20 mouse cellular contexts compared by ENCODE assay signal in the genomic region with DNA sequence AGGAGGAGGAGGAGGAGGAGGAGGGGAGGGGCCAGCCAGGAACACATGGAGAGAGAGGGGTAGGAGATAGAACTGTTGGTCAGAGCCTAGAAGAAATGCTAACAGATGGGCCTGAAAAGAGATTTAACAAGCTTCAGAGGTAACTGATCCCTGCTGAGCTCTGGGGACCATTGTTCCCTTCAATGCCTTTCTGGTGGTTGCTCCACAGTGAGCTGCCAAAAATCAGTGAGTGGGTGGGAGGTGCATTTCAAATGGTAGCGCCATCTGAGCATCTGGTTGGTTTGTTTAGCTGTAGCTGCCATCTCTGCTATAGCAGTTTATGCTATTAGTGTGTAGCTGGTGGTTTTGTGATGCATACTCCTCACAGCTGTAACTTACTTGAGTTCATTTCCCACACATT.
DNase-seq lines count a peak whose midpoint lies in the region; ATAC-seq and TF ChIP-seq lines count a peak whose summit lies in the region.
"Had no signal": no experiment of that assay in that cellular context is flagged by ENCODE, and none has a peak within 500 bp of the region (broad histone marks: within the 10 kb centered on the region; RNA-seq: fewer than 3 reads in every experiment).

No protein-coding gene starts in this region.

- ATAC-seq in hindbrain, postnatal 0 days, result no peak
- ATAC-seq in hindbrain, embryonic 14.5 days (ENCODE audit: low FRiP score), result no peak
- ATAC-seq: hindbrain, embryonic 16.5 days; intestine, postnatal 0 days; liver, embryonic 12.5 days had no signal

- H3K36me3 ChIP-seq in hindbrain, postnatal 0 days (ENCODE audit: insufficient read depth, low read length), result no peaks in the 10 kb centered on the region
- H3K36me3 ChIP-seq in hindbrain, embryonic 14.5 days (replicated peaks; ENCODE audit: control insufficient read depth, insufficient read depth), result no peaks in the 10 kb centered on the region
- H3K36me3 ChIP-seq: heart, embryonic 13.5 days; liver, embryonic 12.5 days had no signal

- H3K4me2 ChIP-seq in hindbrain, postnatal 0 days (ENCODE audit: low read depth, low read length), result no peak overlapping the region
- H3K4me2 ChIP-seq in hindbrain, embryonic 14.5 days (replicated peaks), result no peak overlapping the region
- H3K4me2 ChIP-seq: heart, embryonic 13.5 days; liver, embryonic 12.5 days had no signal

- H3K27me3 ChIP-seq in hindbrain, postnatal 0 days (ENCODE audit: insufficient read depth, low read length), result no peaks in the 10 kb centered on the region
- H3K27me3 ChIP-seq in hindbrain, embryonic 14.5 days (ENCODE audit: control insufficient read depth, insufficient read depth, low read length), result no peaks in the 10 kb centered on the region
- H3K27me3 ChIP-seq: heart, embryonic 13.5 days; liver, embryonic 12.5 days had no signal

- WGBS in hindbrain, postnatal 0 days, result 41% methylated on average over 1 of the region's 1 CpGs
- WGBS in hindbrain, embryonic 14.5 days, result 55% methylated on average over 1 of the region's 1 CpGs

- H3K4me3 ChIP-seq in hindbrain, postnatal 0 days (ENCODE audit: low read length), result no peak overlapping the region
- no peak overlapping the region for H3K4me3 ChIP-seq in hindbrain, embryonic 14.5 days (replicated peaks; ENCODE audit: low read length)
- H3K4me3 ChIP-seq: gastrocnemius, adult 2 months; heart, embryonic 13.5 days; liver, embryonic 12.5 days had no signal

- H3K9me3 ChIP-seq in hindbrain, postnatal 0 days (ENCODE audit: low read length), result no peaks in the 10 kb centered on the region
- H3K9me3 ChIP-seq in hindbrain, embryonic 14.5 days (ENCODE audit: control insufficient read depth, low read length), result no peaks in the 10 kb centered on the region
- H3K9me3 ChIP-seq: heart, embryonic 13.5 days; liver, embryonic 12.5 days had no signal

- no peak overlapping the region for H3K27ac ChIP-seq in hindbrain, postnatal 0 days
- no peak overlapping the region for H3K27ac ChIP-seq in hindbrain, embryonic 14.5 days
- H3K27ac ChIP-seq: gastrocnemius, adult 2 months; heart, embryonic 13.5 days; liver, embryonic 12.5 days had no signal

- DNase-seq in hindbrain, postnatal 0 days (ENCODE audit: low spot score), result peak; percentile 19
- no peak for DNase-seq in hindbrain, embryonic 14.5 days (ENCODE audit: low spot score)
- peak; percentile 73 for DNase-seq in brain, embryonic 14.5 days (ENCODE audit: low read depth)
- peak; percentile 44 for DNase-seq in layer of hippocampus, adult 11-12 months (ENCODE audit: low spot score)
- DNase-seq in layer of hippocampus, postnatal 36 days, result peak; percentile 10 to 30
- DNase-seq in spleen, postnatal 10 days (ENCODE audit: low spot score in 2 of 2), result no peak
- DNase-seq in right cerebral cortex, postnatal 14 days, result no peak
- DNase-seq: adrenal gland, adult 8-10 months; cerebellum, adult 9-11 months; gastrocnemius, adult 2 months; heart, postnatal 4 days; lung, adult 2 months; lung, postnatal 36 days; retina, postnatal 1 day; right cerebral cortex, postnatal 4 days; thymus, postnatal 14 days had no signal

- TF ChIP-seq POLR2A in brain, embryonic 14.5 days (IDR thresholded peaks at IDR 0.05; ENCODE audit: borderline replicate concordance, extremely low read depth, insufficient read depth, insufficient read length, poor library complexity, severe bottlenecking), result no peak

- no peak overlapping the region for H3K9ac ChIP-seq in hindbrain, postnatal 0 days (replicated peaks; ENCODE audit: low read length)
- no peak overlapping the region for H3K9ac ChIP-seq in hindbrain, embryonic 14.5 days
- H3K9ac ChIP-seq: heart, embryonic 13.5 days; liver, embryonic 12.5 days had no signal

- no peak for TF ChIP-seq CTCF in hindbrain, postnatal 0 days (IDR thresholded peaks at IDR 0.05; ENCODE audit: low read depth)
- no peak for TF ChIP-seq CTCF in brain, embryonic 14.5 days (IDR thresholded peaks at IDR 0.05; ENCODE audit: borderline replicate concordance, extremely low read depth, insufficient read depth, insufficient read length)

- no peaks in the 10 kb centered on the region for H3K4me1 ChIP-seq in hindbrain, postnatal 0 days (ENCODE audit: insufficient read depth, low read length)
- no peaks in the 10 kb centered on the region for H3K4me1 ChIP-seq in hindbrain, embryonic 14.5 days (replicated peaks; ENCODE audit: control insufficient read depth, insufficient read depth, low read length)
- H3K4me1 ChIP-seq: heart, embryonic 13.5 days; liver, embryonic 12.5 days had no signal

Comparison
In these comparisons a context has a peak if more than half of its experiments do, and no peak if none do; other contexts are left out.
1. DNase-seq: peak in hindbrain, postnatal 0 days (single experiment), brain, embryonic 14.5 days (single experiment), layer of hippocampus, adult 11-12 months (single experiment) and layer of hippocampus, postnatal 36 days (2 of 2); none in hindbrain, embryonic 14.5 days (single experiment), spleen, postnatal 10 days (0 of 2) and right cerebral cortex, postnatal 14 days (single experiment).